Mouse (Mus musculus) heart, embryonic 13.5 days (tissue): Measurements from ENCODE around the gene Lhx6. TPM values are rescaled to one million over a fixed set of nuclear protein-coding genes. Genes with fewer than 3 reads are reported as not detected.
A peak's percentile ranks its signal among the peaks of the same experiment; 100 is the strongest.

Source experiments
- ATAC-seq: fragments of 200-750 bp; cut with Nextera tagmentation; 2 replicates; pipeline ENCODE4 v1.8.0; 2017; ENCODE audit warnings: moderate TSS enrichment; ENCODE audit not compliant: insufficient number of reproducible peaks, low FRiP score, low TSS enrichment; ENCODE audit errors: extremely low read depth
- H3K27ac ChIP-seq: fragments of 300-500 bp; sonication (generic); replicated peaks from 2 replicates; pipeline ENCODE4 v1.5.1; 2015; ENCODE audit warnings: moderate library complexity, mild to moderate bottlenecking, inconsistent platforms
- H3K27me3 ChIP-seq: fragments of 300-500 bp; sonication (generic); replicated peaks from 2 replicates; pipeline ENCODE4 v1.6.1; 2015; ENCODE audit warnings: mild to moderate bottlenecking, inconsistent platforms
- H3K36me3 ChIP-seq: fragments of 300-500 bp; sonication (generic); 2 replicates; pipeline ENCODE4 v1.6.1; 2015; ENCODE audit warnings: mild to moderate bottlenecking, inconsistent platforms
- H3K4me1 ChIP-seq: fragments of 300-500 bp; sonication (generic); 2 replicates; pipeline ENCODE4 v1.6.1; 2015; ENCODE audit warnings: inconsistent platforms
- H3K4me2 ChIP-seq: fragments of 300-500 bp; sonication (generic); 2 replicates; pipeline ENCODE4 v1.6.1; 2015; ENCODE audit warnings: inconsistent platforms, mild to moderate bottlenecking, moderate library complexity
- H3K4me3 ChIP-seq: fragments of 300-500 bp; sonication (generic); 2 replicates; pipeline ENCODE4 v1.5.1; 2015; ENCODE audit warnings: moderate library complexity, mild to moderate bottlenecking, inconsistent platforms
- H3K9ac ChIP-seq: fragments of 300-500 bp; sonication (generic); 2 replicates; pipeline ENCODE4 v1.6.1; 2015; ENCODE audit warnings: inconsistent platforms, mild to moderate bottlenecking, moderate library complexity
- H3K9me3 ChIP-seq: fragments of 300-500 bp; sonication (generic); 2 replicates; pipeline ENCODE4 v1.6.1; 2016; ENCODE audit warnings: inconsistent platforms
- WGBS: fragments of 180-500 bp; shearing (Covaris S2); methylation state at CpG from one replicate; pipeline ENCODE4 v1.1.7; 2015; ENCODE audit warnings: mixed read lengths; 5-methylcytosine and 5-hydroxymethylcytosine counted together
- polyA plus RNA-seq: library from polyadenylated mRNA; unstranded; fragments of >200 nt; fragmentation: Nextera tagmentation; extraction: Ambion mirVana; gene quantifications from 2 replicates; pipeline ENCODE4 v1.2.1, GENCODE M21; 2015

Lhx6 gene
- polyA plus RNA-seq, 1 experiment from 2014 or later: 1.3 TPM

DNA sequence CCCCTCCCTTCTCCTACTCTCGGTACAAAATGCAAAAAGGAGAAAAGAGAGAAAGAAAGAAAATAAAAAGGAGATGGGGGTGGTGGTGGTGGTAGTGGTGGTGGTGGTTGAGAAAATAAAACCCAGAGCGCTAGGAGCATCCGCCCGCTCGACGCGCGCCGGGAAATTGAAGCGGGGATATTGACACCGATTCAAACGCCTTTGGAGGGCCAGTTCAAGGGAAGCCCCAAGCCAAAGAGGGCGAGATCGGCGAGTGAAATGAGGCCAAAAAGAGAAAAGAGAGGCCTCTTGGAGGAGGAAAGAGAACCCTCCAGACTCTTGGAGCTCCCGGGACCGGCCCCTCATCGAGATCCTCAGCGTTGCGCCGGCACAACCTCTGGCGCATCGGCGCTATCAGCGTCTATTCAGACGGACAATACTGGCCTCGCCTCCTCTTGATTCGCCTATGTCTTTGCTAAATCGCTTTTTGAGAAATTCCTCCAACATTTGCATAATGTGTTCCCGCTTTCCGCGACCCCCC lies 712 bp downstream of the Lhx6 start:
- under 1% methylated on average over 32 of the region's 32 CpGs for WGBS
- Histone ChIP-seq H3K9ac (peak overlapping the region; percentile 75), H3K36me3 (no peaks in the 10 kb centered on the region), H3K27ac (no peak overlapping the region), H3K4me3 (peak overlapping the region; percentile 57), H3K9me3 (no peaks in the 10 kb centered on the region), H3K27me3 (peaks cover 100% of the 10 kb centered on the region), H3K4me1 (peaks cover 41% of the 10 kb centered on the region), H3K4me2 (peak overlapping the region; percentile 91)
- ATAC-seq: no peak

GRCm38 (mm10) chr2:36103555-36104367 lies 1.4 kb downstream of the Lhx6 start:
- WGBS: 1% methylated on average over 38 of the region's 38 CpGs
- Histone ChIP-seq H3K9me3 (no peaks in the 10 kb centered on the region), H3K4me2 (peak overlapping the region; percentile 91), H3K36me3 (no peaks in the 10 kb centered on the region), H3K27me3 (peaks cover 100% of the 10 kb centered on the region), H3K9ac (peak overlapping the region; percentile 66), H3K4me1 (peaks cover 41% of the 10 kb centered on the region), H3K27ac (no peak overlapping the region), H3K4me3 (peak overlapping the region; percentile 57)
- ATAC-seq: no peak

- Histone ChIP-seq H3K27ac (no peak overlapping the region), H3K27me3 (peaks cover 100% of the 10 kb centered on the region), H3K36me3 (no peaks in the 10 kb centered on the region), H3K4me2 (peak overlapping the region; percentile 91), H3K4me3 (peak overlapping the region; percentile 57), H3K4me1 (peaks cover 41% of the 10 kb centered on the region), H3K9me3 (no peaks in the 10 kb centered on the region), H3K9ac (peak overlapping the region; percentile 66)
- no peak for ATAC-seq
- 2% methylated on average over 21 of the region's 21 CpGs for WGBS
These were observed 2.1 kb downstream of the Lhx6 start for GRCm38 (mm10) chr2:36103069-36103554.

DNA sequence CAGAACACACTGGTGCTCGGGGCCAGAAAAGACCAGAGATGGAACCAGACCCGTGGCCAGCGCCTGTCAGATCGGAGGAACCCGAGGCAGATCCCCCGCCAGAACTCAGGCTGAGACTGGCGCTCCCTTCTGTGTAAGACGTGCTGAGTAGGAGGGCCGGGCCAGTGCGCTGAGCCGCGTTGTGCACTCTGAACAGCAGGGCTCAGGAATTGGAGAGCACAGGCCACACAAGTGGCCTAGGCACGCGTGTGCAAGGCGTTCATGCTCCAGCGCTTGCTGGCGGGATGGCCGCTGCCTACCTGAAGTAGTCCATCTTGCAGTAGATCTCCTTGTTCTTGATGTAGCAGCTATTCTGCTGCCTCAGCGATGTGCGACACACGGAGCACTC lies 2.7 kb downstream of the Lhx6 start:
- Histone ChIP-seq H3K27me3 (peaks cover 100% of the 10 kb centered on the region), H3K27ac (no peak overlapping the region), H3K9me3 (no peaks in the 10 kb centered on the region), H3K4me3 (peak overlapping the region; percentile 57), H3K9ac (peak overlapping the region; percentile 66; the same call in 1 of the 2 replicates), H3K4me1 (peaks cover 41% of the 10 kb centered on the region), H3K4me2 (peak overlapping the region; percentile 91), H3K36me3 (no peaks in the 10 kb centered on the region)
- WGBS: 3% methylated on average over 21 of the region's 21 CpGs
- no peak for ATAC-seq

- WGBS: 7% methylated on average over 28 of the region's 28 CpGs
- Histone ChIP-seq H3K9ac (peak overlapping the region; percentile 66; the same call in 1 of the 2 replicates), H3K27me3 (peaks cover 100% of the 10 kb centered on the region), H3K36me3 (no peaks in the 10 kb centered on the region), H3K9me3 (no peaks in the 10 kb centered on the region), H3K27ac (no peak overlapping the region), H3K4me3 (peak overlapping the region; percentile 57), H3K4me1 (peaks cover 41% of the 10 kb centered on the region), H3K4me2 (peak overlapping the region; percentile 91)
- no peak for ATAC-seq
These were observed 3.2 kb downstream of the Lhx6 start for GRCm38 (mm10) chr2:36101866-36102558.

- H3K4me2 ChIP-seq: no peak overlapping the region
- WGBS: 20% methylated on average over 6 of the region's 6 CpGs
- no peak overlapping the region for H3K27ac ChIP-seq
- no peak overlapping the region for H3K4me3 ChIP-seq
- no peaks in the 10 kb centered on the region for H3K36me3 ChIP-seq
- H3K27me3 ChIP-seq: peaks cover 100% of the 10 kb centered on the region
- ATAC-seq: no peak
- H3K9me3 ChIP-seq: no peaks in the 10 kb centered on the region
- peaks cover 31% of the 10 kb centered on the region for H3K4me1 ChIP-seq
- no peak overlapping the region for H3K9ac ChIP-seq
These were observed 5.5 kb downstream of the Lhx6 start for GRCm38 (mm10) chr2:36099739-36100138.

GRCm38 (mm10) chr2:36098021-36098420 lies 7.2 kb downstream of the Lhx6 start:
- H3K4me1 ChIP-seq: peaks cover 20% of the 10 kb centered on the region
- H3K27ac ChIP-seq: no peak overlapping the region
- no peak overlapping the region for H3K4me3 ChIP-seq
- H3K27me3 ChIP-seq: peaks cover 100% of the 10 kb centered on the region
- no peak overlapping the region for H3K4me2 ChIP-seq
- ATAC-seq: no peak
- no peaks in the 10 kb centered on the region for H3K36me3 ChIP-seq
- 8% methylated on average over 5 of the region's 5 CpGs for WGBS
- H3K9me3 ChIP-seq: no peaks in the 10 kb centered on the region
- no peak overlapping the region for H3K9ac ChIP-seq

- Histone ChIP-seq H3K27ac (no peak overlapping the region), H3K4me3 (no peak overlapping the region), H3K9me3 (no peaks in the 10 kb centered on the region), H3K4me2 (no peak overlapping the region), H3K9ac (no peak overlapping the region), H3K4me1 (peaks cover 13% of the 10 kb centered on the region), H3K27me3 (peaks cover 100% of the 10 kb centered on the region), H3K36me3 (no peaks in the 10 kb centered on the region)
- 7% methylated on average over 18 of the region's 18 CpGs for WGBS
- no peak for ATAC-seq
These were observed 7.9 kb downstream of the Lhx6 start for GRCm38 (mm10) chr2:36097129-36097815.

GRCm38 (mm10) chr2:36093914-36094475 lies 11.2 kb downstream of the Lhx6 start:
- 5% methylated on average over 31 of the region's 31 CpGs for WGBS
- H3K4me2 ChIP-seq: no peak overlapping the region

DNA sequence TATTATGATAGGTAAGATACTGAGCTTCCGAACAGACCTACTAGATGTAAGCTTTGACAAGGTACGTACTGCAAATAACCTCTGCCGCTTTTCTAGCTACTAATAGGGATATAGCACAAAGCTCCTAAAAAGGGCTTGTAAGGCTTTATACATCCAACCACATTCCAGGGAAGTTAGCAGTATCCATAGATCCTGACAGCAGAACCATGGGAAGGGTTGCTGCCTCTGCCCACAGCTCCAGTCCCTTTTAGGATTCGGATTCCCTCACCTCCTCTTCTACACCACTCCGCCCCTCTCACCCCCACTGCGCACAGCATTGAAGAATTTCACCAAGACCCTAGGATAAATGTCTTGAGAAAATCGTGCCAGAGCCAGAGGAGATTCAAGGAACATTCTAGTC lies 11.9 kb downstream of the Lhx6 start:
- no peak overlapping the region for H3K4me2 ChIP-seq
- peaks cover 22% of the 10 kb centered on the region for H3K4me1 ChIP-seq
- H3K9me3 ChIP-seq: no peaks in the 10 kb centered on the region
- 20% methylated on average over 7 of the region's 7 CpGs for WGBS
- no peak overlapping the region for H3K9ac ChIP-seq
- no peak overlapping the region for H3K27ac ChIP-seq
- H3K27me3 ChIP-seq: peaks cover 100% of the 10 kb centered on the region
- ATAC-seq: no peak
- no peak overlapping the region for H3K4me3 ChIP-seq
- no peaks in the 10 kb centered on the region for H3K36me3 ChIP-seq

More at GRCm38 (mm10) chr2:36093914-36094475, 11.2 kb downstream of the Lhx6 start:
- ATAC-seq: no peak
- peaks cover 100% of the 10 kb centered on the region for H3K27me3 ChIP-seq
- no peaks in the 10 kb centered on the region for H3K36me3 ChIP-seq
- peaks cover 22% of the 10 kb centered on the region for H3K4me1 ChIP-seq
- no peak overlapping the region for H3K27ac ChIP-seq
- no peaks in the 10 kb centered on the region for H3K9me3 ChIP-seq
- H3K9ac ChIP-seq: no peak overlapping the region
- no peak overlapping the region for H3K4me3 ChIP-seq

DNA sequence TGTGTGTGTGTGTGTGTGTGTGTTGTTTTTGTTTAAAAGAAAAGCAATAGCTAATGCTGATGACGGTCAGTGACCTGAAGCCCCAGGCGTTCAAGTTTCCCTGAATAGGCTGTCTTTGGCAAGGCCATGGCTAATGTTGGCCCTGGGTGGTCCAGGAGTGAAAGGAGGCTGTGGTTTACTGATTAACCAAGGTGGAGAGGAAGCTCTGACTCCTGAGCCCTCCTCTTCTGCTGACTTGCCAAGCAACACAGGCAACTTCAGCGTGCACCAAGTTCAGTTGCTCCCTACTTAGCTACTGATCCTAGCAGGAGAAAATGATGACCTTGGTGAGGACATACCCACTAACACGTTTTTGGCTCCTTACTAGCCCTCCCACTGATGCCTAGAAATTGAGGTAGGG lies 12.5 kb downstream of the Lhx6 start:
- no peak overlapping the region for H3K27ac ChIP-seq
- no peaks in the 10 kb centered on the region for H3K36me3 ChIP-seq
- H3K4me3 ChIP-seq: no peak overlapping the region
- H3K9me3 ChIP-seq: no peaks in the 10 kb centered on the region
- 8% methylated on average over 4 of the region's 4 CpGs for WGBS
- peaks cover 22% of the 10 kb centered on the region for H3K4me1 ChIP-seq
- H3K4me2 ChIP-seq: no peak overlapping the region
- no peak overlapping the region for H3K9ac ChIP-seq
- H3K27me3 ChIP-seq: peaks cover 100% of the 10 kb centered on the region
- ATAC-seq: no peak
